Mouse (Mus musculus) adrenal gland, postnatal 14 days (tissue): ENCODE results near the gene Rps11. TPM values are rescaled to one million over a fixed set of nuclear protein-coding genes. Genes with fewer than 3 reads are reported as not detected.

Experiments used
- DNase-seq: peaks from one replicate; pipeline ENCODE4 v3.0.0; 2021; ENCODE audit warnings: mixed read lengths
- microRNA-seq, 2 experiments: library from miRNA; unstranded; fragments of <30 nt; microRNA quantifications; one replicate each; pipeline ENCODE4 v1.2.0; 2021
- total RNA-seq: library from RNA; stranded (reverse); gene quantifications from 2 replicates; pipeline ENCODE4 v1.2.3, GENCODE M21; 2021

The Rps11 gene
- total RNA-seq, 1 experiment from 2014 or later: 1,189 TPM

DNA sequence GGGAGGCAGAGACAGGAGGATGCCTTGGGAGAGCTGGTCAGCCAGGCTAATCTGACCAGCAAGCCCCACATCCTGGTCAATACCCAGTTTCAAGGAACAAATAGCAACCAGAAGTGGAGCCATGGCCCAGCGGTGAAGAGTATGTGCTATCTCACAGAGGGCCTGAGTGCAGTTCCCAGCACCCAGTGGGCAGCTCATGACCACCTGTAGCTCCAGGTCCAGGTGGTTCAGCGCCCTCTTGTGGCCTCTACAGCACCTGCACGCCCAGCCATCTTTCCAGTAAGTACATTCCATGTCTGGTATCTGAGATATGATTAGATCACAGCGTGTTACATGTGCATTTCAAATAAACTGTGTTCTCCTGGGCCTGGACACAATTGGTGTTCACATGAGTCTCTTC, 38.2 kb downstream of the Rps11 start:
- peak; percentile 2 for DNase-seq

DNA sequence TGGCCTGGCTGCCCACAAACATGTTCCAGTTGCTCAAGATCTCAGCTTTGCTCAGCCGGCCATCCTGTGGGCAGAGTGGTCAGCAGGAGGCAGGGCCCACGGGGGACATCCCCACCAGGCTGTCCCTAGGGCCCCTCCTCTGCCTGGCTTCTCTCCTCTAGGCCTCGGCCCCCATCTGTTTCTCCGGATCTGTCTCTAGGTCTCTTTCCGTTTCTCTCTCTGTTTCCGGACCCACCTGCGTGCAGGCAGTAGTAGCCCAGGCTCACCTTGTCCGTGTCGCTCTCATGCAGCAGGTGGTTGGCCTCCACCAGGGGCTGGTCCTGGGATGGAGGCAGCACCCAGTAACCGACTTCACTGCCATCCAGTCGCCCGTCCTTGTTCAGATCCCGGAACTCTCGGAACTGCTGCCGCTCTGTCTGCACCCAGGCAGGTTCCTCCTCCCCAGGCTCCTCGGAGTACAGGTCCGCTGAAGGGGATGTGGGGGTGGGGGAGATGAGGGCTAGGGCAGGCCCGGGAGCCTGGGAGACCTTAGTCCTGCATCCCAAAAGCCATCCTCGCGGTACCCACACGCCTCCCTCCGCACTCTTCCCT, 40.8 kb downstream of the Rps11 start:
- no peak for DNase-seq

- DNase-seq: peak; percentile 53
These were observed 41.6 kb downstream of the Rps11 start for GRCm38 (mm10) chr7:45082401-45083299.

DNA sequence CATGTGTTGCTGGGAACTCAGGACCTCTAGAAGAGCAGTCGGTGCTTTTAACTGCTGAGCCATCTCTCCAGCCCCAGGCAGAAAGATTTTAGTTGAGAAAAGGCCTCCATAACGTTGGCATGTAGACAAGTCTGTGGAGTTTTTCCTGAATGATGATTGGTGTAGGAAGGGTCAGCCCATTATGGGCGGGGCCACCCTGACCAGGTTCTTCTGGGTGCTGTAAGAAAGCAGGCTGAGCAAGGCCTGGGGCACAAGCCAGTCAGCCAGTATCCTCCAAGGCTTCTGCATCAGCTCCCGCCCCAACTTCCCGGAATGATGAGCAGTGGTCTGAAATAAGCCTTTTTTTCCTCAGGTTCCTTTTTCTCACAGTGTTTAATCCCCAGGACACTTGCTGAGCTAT, 43.2 kb downstream of the Rps11 start:
- no peak for DNase-seq

DNA sequence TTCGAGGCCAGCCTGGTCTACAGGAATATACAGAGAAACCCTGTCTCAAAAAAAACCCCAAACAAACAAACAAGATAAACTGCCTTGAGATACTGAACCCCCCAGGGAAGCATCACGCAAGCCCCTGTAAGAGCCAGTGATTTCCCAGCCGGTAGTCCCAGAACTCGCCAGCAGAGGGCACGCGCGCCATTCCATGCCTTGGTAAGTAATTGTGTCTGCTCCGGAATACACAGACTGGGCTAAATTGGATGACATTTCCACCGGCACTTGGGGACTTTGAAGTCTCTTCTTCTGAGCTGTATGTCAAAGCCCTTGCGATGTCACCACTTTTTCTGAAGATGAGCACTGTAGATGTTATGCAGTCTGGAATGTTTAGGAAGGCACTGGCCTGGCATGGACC, 44.4 kb downstream of the Rps11 start:
- DNase-seq: peak; percentile 92

DNA sequence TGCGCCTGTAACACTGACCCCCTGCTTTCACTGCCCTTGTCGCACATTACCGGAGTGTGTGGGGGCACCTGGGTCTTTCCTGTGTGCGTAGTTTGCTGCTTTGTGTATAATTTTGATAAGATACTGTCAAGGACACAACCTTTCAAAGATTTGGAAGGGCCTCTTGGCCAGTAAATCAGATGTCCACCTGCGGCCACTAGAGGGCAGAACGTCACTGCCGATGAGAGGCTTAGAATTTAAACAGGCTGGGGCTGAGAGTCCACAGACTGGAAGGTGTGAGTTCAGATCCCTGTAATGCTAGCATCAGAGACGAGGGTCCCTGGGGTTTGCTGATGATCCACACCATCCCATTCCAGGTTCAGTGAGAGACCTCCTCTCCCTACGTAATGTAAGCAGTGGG, 45.7 kb downstream of the Rps11 start:
- DNase-seq: peak; percentile 89

DNA sequence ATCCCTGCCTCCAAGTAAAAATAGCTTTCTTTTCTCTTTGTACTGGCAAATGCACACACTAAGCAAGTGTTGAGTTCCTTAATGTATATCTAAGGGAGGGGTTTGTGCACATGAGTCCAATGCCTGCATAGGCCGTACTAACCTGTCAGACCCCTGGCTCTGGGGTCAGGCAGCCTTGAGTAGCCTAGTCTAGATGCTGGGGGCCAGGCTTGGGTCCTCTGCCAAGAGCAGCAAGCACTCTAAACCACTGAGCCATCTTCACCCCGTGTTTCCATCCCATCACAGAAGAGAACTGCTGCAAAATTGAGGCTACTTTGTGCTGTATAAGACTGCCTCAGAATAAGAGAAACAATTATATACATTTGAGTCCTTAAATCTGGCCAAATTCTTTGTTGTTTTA, 46.4 kb downstream of the Rps11 start:
- DNase-seq: no peak

DNA sequence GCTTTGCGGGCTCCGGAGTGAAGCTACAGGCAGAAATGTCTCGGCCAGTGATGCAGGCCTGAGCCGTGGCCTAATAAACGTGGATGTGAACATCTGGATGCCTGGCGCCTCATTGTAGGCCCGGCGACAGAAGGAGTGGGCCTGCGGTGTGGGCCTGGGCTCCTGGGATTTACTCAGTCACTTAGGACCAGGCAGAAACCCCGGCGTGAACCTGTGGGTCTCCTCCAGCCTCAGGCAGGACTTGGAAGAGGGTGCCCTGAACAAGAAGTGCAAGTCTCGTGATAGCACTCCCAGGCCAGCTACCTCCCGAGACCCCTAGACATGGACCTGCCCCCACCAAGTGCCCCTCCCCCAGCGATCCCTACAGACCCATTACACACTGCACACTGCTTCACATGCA, 46.9 kb downstream of the Rps11 start:
- no peak for DNase-seq

DNA sequence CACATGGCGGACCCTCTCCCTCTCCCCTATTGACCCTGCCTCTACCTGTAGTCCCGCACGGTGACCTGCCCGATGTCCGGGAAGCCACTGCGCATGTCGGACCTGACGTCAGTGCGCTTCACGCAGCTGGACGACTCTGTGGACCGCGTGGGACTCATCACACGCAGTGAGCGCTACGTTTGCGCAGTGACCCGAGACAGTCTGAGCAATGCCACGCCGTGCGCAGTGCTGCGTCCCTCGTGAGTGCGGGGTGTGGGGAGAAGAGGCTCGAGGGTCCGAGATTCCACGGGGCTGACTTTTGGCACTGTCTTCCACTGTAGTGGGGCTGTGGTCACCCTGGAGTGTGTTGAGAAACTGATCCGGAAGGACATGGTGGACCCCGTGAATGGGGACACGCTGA, 47.7 kb downstream of the Rps11 start:
- DNase-seq: no peak

DNA sequence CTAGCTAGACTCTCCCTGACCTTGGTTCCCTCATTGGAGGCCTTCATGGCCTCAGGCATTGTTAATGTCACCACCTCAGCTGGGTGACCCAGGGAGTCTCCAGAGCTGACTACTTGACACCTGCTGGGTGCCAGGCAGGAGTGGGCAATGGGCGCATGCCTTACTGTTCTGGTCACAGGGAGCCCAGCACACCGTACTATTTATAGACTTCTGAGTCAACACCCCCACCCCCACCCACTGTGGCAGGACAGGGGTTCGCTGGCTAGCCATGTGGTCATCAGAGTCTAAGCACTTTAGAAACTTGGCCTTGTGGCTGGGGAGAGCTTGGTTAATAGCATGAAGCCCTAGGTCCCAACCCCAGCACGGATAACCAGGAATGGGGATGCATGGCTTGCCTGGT, 48.8 kb downstream of the Rps11 start:
- peak; percentile 78 for DNase-seq

DNA sequence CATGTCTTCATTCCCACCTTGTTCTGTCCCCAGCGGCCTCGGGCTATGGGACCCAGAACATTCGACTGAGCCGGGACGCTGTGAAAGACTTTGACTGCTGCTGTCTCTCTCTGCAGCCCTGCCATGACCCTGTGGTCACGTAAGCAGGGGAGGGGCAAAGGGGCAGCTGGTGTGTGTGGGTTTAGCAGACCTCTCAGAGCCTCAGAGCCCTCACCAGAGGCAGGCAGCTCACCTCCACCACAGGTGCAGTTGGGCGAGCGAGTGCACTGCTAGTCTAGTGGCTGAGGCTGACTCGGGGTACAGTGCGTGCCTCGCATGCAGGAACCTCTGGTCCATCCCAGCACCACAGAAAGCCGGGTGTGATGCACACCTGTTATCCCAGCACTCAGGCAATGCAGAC, 50.3 kb downstream of the Rps11 start:
- DNase-seq: no peak

DNA sequence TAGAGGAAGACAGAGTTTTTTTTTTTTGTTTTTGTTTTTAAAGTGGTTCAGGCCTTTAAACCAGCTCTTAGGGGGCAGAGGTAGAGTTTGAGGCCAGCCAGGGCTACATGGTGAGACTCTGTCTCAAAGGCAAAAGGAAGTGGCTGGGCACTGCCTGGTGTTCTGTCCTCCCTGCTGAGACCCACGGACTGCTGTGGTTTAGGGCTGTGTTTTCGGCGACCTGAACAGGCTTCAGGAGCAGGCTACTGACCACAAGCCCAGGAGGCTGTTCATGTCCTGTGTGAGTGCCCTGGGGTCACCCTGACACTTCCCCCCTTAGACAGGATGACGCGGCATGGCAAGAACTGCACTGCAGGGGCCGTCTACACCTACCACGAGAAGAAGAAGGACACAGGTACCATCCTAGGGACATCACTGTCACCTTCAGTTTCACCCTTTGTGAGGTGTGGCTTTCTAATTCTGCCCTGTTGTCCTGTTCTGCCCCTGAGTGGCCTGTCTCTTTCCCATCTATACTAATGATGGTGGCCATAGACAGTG, 51.0 kb downstream of the Rps11 start:
- no peak for DNase-seq

Small RNA genes within 50 kb of the gene (microRNA-seq; reads per million reads assigned to microRNA genes)
- 695 to 827 reads per million in 2 experiments for gene Mir150
- 43.5 to 50.2 reads per million in 2 experiments for gene Mir5121
- gene Mir7055: 0 reads per million in 2 experiments

Other genes with a start within 250 kb of the Rps11 start
- 75.3 and 87.2 TPM in 2 replicates for gene Med25, start 231.7 kb downstream of the Rps11 start, total RNA-seq
- gene Fuz, start 228.4 kb downstream of the Rps11 start, total RNA-seq: 23.5 and 24.8 TPM in 2 replicates
- 81.2 and 83.2 TPM in 2 replicates for gene Ap2a1, start 194.9 kb downstream of the Rps11 start, total RNA-seq
- not detected in 2 replicates for gene Tsks, start 181.2 kb downstream of the Rps11 start, total RNA-seq
- gene Cpt1c, start 149.6 kb downstream of the Rps11 start, total RNA-seq: 9.6 and 12.4 TPM in 2 replicates
- 224 and 250 TPM in 2 replicates for gene Prmt1, start 137.9 kb downstream of the Rps11 start, total RNA-seq
- gene Irf3, start 126.8 kb downstream of the Rps11 start, total RNA-seq: 95.1 and 108 TPM in 2 replicates
- 16.1 and 16.6 TPM in 2 replicates for gene Bcl2l12, start 125.7 kb downstream of the Rps11 start, total RNA-seq
- 76.3 and 77.2 TPM in 2 replicates for gene Scaf1, start 108.1 kb downstream of the Rps11 start, total RNA-seq
- 60.3 and 63.4 TPM in 2 replicates for gene Rras, start 106.5 kb downstream of the Rps11 start, total RNA-seq
- 42.6 and 44.6 TPM in 2 replicates for gene Prr12, start 71.6 kb downstream of the Rps11 start, total RNA-seq
- 41.6 and 47.5 TPM in 2 replicates for gene Nosip, start 62.0 kb downstream of the Rps11 start, total RNA-seq
- 16.0 and 16.3 TPM in 2 replicates for gene Prrg2, start 61.8 kb downstream of the Rps11 start, total RNA-seq
- 38.2 and 39.1 TPM in 2 replicates for gene Rcn3, start 32.2 kb downstream of the Rps11 start, total RNA-seq
- gene Fcgrt, start 20.6 kb downstream of the Rps11 start, total RNA-seq: 138 and 152 TPM in 2 replicates
- 1,693 and 2,079 TPM in 2 replicates for gene Rpl13a, start 4.3 kb upstream of the Rps11 start, total RNA-seq
- gene Gm45713, start 11.8 kb upstream of the Rps11 start, total RNA-seq: not detected in 2 replicates
- gene Flt3l, start 12.0 kb upstream of the Rps11 start, total RNA-seq: 13.3 and 25.0 TPM in 2 replicates
- 55.6 and 58.5 TPM in 2 replicates for gene Pih1d1, start 29.9 kb upstream of the Rps11 start, total RNA-seq
- 59.8 and 59.9 TPM in 2 replicates for gene Aldh16a1, start 30.1 kb upstream of the Rps11 start, total RNA-seq
- 0.22 and 0.79 TPM in 2 replicates for gene Slc17a7, start 39.5 kb upstream of the Rps11 start, total RNA-seq
- not detected in 2 replicates for gene Gfy, start 55.1 kb upstream of the Rps11 start, total RNA-seq
- gene Pth2, start 56.6 kb upstream of the Rps11 start, total RNA-seq: not detected in 2 replicates
- gene Ccdc155, start 80.5 kb upstream of the Rps11 start, total RNA-seq: 0.22 and 0.23 TPM in 2 replicates
- 0.98 TPM in 1 of 2 replicates, not detected in the other for gene Dkkl1, start 87.7 kb upstream of the Rps11 start, total RNA-seq
- 17.8 and 19.2 TPM in 2 replicates for gene Tead2, start 91.3 kb upstream of the Rps11 start, total RNA-seq
- gene Cd37, start 114.7 kb upstream of the Rps11 start, total RNA-seq: 7.3 and 40.7 TPM in 2 replicates
- not detected in 2 replicates for gene Slc6a16, start 116.6 kb upstream of the Rps11 start, total RNA-seq
- not detected in 2 replicates for gene Slc6a21, start 153.1 kb upstream of the Rps11 start, total RNA-seq
- 13.5 and 15.1 TPM in 2 replicates for gene Trpm4, start 209.3 kb upstream of the Rps11 start, total RNA-seq
- gene Hrc, start 210.9 kb upstream of the Rps11 start, total RNA-seq: 0.15 and 0.45 TPM in 2 replicates
- 2.1 and 2.4 TPM in 2 replicates for gene Ppfia3, start 242.6 kb upstream of the Rps11 start, total RNA-seq
- 1.2 and 1.4 TPM in 2 replicates for gene Lin7b, start 246.1 kb upstream of the Rps11 start, total RNA-seq